Mouse (Mus musculus) liver, embryonic 13.5 days (tissue): ENCODE data around the gene Lrig1. TPM values are rescaled to one million over a fixed set of nuclear protein-coding genes. Genes with fewer than 3 reads are reported as not detected.
A peak's percentile ranks its signal among the peaks of the same experiment; 100 is the strongest.

Experiments used
- ATAC-seq: fragments of 200-750 bp; cut with Nextera tagmentation; 2 replicates; pipeline ENCODE4 v1.8.0; 2017; ENCODE audit warnings: low read depth, mild to moderate bottlenecking, moderate number of reproducible peaks, moderate library complexity
- DNase-seq: peaks from one replicate; pipeline ENCODE4 v3.0.0; 2022
- H3K27ac ChIP-seq: fragments of 300-500 bp; sonication (generic); 2 replicates; pipeline ENCODE4 v1.5.1; 2015; ENCODE audit warnings: moderate library complexity, mild to moderate bottlenecking, inconsistent platforms
- H3K27me3 ChIP-seq: fragments of 300-500 bp; sonication (generic); 2 replicates; pipeline ENCODE4 v1.6.1; 2015; ENCODE audit warnings: mild to moderate bottlenecking, inconsistent platforms
- H3K36me3 ChIP-seq: fragments of 300-500 bp; sonication (generic); 2 replicates; pipeline ENCODE4 v1.6.1; 2015; ENCODE audit warnings: mild to moderate bottlenecking, inconsistent platforms
- H3K4me1 ChIP-seq: fragments of 300-500 bp; sonication (generic); replicated peaks from 2 replicates; pipeline ENCODE4 v1.6.1; 2015; ENCODE audit warnings: inconsistent platforms
- H3K4me2 ChIP-seq: fragments of 300-500 bp; sonication (generic); 2 replicates; pipeline ENCODE4 v1.6.1; 2015; ENCODE audit warnings: inconsistent platforms, mild to moderate bottlenecking, moderate library complexity
- H3K4me3 ChIP-seq: fragments of 300-500 bp; sonication (generic); replicated peaks from 2 replicates; pipeline ENCODE4 v1.5.1; 2015; ENCODE audit warnings: mild to moderate bottlenecking, inconsistent platforms
- H3K9ac ChIP-seq: fragments of 300-500 bp; sonication (generic); 2 replicates; pipeline ENCODE4 v1.6.1; 2015; ENCODE audit warnings: mild to moderate bottlenecking, inconsistent platforms
- H3K9me3 ChIP-seq: fragments of 300-500 bp; sonication (generic); replicated peaks from 2 replicates; pipeline ENCODE4 v1.6.1; 2016; ENCODE audit warnings: inconsistent platforms
- WGBS: fragments of 180-500 bp; shearing (Covaris S2); methylation state at CpG from one replicate; pipeline ENCODE4 v1.1.7; 2015; ENCODE audit not compliant: insufficient replicate concordance; 5-methylcytosine and 5-hydroxymethylcytosine counted together
- polyA plus RNA-seq: library from polyadenylated mRNA; unstranded; fragments of >200 nt; fragmentation: Nextera tagmentation; extraction: Ambion mirVana; gene quantifications from 2 replicates; pipeline ENCODE4 v1.2.1, GENCODE M21; 2015

Lrig1 gene
- polyA plus RNA-seq, 1 experiment from 2014 or later: 1.6 TPM

- H3K9me3 ChIP-seq: no peaks in the 10 kb centered on the region
- ATAC-seq (no peak), DNase-seq (no peak)
- 67% methylated on average over 1 of the region's 1 CpGs for WGBS
- peaks cover 74% of the 10 kb centered on the region for H3K27me3 ChIP-seq
- no peaks in the 10 kb centered on the region for H3K36me3 ChIP-seq
- no peak overlapping the region for H3K4me3 ChIP-seq
- no peak overlapping the region for H3K27ac ChIP-seq
- H3K4me1 ChIP-seq: peaks cover 66% of the 10 kb centered on the region
- no peak overlapping the region; the same call in 1 of the 2 replicates for H3K4me2 ChIP-seq
- no peak overlapping the region for H3K9ac ChIP-seq
These were observed 2.5 kb downstream of the Lrig1 start for GRCm38 (mm10) chr6:94697423-94697822.

DNA sequence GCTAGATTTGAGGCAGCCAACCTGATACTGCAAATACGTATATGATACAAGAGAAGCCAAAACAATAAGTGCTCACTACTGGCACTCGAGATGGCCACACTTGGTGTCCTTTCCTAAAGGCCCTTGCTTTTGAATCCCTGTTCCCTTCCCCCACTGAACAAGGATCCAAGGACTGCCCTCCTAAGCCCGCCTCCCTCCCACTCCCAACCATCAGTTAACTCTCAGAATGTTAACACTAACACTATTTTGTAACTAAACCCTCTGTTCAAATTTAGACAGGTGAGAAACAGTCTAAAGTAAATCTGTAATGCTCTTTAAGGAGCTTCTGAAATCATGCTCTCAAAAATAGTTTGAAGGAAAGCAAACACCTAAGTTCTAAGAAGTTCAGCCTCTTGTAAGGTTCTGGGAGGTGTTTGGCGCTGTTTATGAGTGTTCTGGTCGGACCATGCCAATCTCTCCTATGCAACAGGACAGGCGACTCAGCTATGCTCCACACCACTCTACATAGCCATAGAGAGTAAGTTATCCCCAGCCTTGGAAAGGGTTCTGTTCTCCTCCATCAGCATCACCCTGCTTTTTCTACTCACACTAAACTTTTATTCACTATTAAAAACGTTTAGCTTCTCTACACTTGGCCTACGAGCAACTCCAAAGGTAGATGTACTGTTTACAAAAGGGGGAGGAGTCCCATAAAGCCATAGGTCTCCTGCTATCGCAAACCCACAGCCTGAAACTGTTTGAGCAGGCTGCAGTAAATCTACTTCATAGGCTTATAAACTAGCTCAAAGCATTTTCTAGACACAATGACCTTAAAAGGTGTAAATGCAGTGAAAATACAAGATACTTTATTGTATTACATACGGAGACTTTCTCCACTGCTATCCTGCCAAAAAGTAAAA, 3.5 kb downstream of the Lrig1 start:
- no peak overlapping the region for H3K9ac ChIP-seq
- ATAC-seq: no peak
- H3K27ac ChIP-seq: no peak overlapping the region
- no peaks in the 10 kb centered on the region for H3K9me3 ChIP-seq
- H3K27me3 ChIP-seq: peaks cover 64% of the 10 kb centered on the region
- peak overlapping the region; percentile 24; the same call in 1 of the 2 replicates for H3K4me2 ChIP-seq
- H3K4me1 ChIP-seq: peaks cover 71% of the 10 kb centered on the region
- no peak for DNase-seq
- H3K4me3 ChIP-seq: no peak overlapping the region
- 49% methylated on average over 10 of the region's 10 CpGs for WGBS
- no peaks in the 10 kb centered on the region for H3K36me3 ChIP-seq

DNA sequence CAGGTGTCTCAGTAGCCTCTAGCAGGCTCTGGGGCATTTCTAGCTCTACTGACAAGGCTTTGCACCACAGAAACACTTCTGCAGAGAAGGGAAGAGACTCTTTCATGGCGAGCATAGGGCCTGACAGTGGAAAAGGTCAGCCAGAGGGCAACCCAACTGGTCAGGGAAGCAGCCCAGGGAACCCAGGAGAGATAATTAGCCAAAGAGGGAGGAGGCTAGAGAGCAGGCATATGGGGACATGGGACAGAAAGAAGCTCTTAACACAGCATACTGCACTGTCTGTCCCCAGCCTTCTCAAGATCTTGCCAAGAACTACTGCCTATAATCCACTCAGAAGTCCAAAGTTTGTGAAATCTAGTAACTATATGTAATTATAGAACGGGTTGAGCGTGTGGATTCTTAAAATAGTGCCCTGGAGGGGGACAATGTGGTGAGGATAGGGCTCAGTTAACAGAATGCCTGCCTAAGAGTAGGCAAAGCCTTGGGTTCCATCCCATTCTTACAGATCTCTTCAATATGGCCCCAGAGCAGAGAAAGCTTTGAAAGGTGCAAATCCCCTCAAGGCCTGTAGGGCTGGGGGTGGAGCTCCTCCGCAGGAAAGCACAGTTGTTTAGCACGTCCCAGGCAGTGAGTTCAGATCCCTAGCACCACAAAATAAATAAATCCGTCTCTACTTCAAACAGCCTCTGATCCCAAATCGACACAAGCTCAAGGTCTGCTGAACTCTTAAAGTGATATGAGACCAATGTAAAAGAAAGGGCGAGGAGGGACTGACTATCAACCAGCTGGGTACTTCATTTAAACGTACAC, 4.6 kb downstream of the Lrig1 start:
- H3K4me2 ChIP-seq: no peak overlapping the region
- peaks cover 65% of the 10 kb centered on the region for H3K4me1 ChIP-seq
- H3K9ac ChIP-seq: no peak overlapping the region

DNA sequence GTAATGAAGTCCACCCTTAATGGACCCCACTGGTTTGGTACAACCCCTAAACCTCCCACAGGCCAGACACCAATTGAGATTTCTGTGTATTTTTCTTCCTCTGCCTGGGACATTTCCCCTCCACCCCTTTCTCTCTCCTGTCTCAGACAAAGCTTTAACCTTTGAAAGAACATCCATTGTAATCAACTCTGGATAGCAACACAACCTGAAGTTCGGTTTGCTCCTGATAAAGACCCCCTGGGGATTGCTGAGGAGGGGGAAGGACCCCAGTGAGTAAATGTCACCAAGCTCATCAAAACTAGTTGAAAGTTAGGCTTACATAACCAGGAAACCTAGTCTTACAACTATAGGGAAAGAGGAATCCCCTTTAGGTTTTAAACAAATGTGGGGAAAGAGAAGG, 5.5 kb downstream of the Lrig1 start:
- H3K27ac ChIP-seq: no peak overlapping the region
- no peaks in the 10 kb centered on the region for H3K9me3 ChIP-seq
- no peak overlapping the region for H3K4me3 ChIP-seq
- ATAC-seq: no peak
- WGBS: 25% methylated on average over 1 of the region's 1 CpGs
- H3K27me3 ChIP-seq: peaks cover 50% of the 10 kb centered on the region
- no peaks in the 10 kb centered on the region for H3K36me3 ChIP-seq
- peaks cover 61% of the 10 kb centered on the region for H3K4me1 ChIP-seq
- no peak for DNase-seq
- H3K4me2 ChIP-seq: no peak overlapping the region
- no peak overlapping the region for H3K9ac ChIP-seq

More for the DNA sequence above, 4.6 kb downstream of the Lrig1 start:
- Histone ChIP-seq H3K36me3 (no peaks in the 10 kb centered on the region), H3K27me3 (peaks cover 58% of the 10 kb centered on the region), H3K9me3 (no peaks in the 10 kb centered on the region), H3K4me3 (no peak overlapping the region), H3K27ac (no peak overlapping the region)
- ATAC-seq: no peak
- WGBS: 53% methylated on average over 9 of the region's 9 CpGs
- no peak for DNase-seq

DNA sequence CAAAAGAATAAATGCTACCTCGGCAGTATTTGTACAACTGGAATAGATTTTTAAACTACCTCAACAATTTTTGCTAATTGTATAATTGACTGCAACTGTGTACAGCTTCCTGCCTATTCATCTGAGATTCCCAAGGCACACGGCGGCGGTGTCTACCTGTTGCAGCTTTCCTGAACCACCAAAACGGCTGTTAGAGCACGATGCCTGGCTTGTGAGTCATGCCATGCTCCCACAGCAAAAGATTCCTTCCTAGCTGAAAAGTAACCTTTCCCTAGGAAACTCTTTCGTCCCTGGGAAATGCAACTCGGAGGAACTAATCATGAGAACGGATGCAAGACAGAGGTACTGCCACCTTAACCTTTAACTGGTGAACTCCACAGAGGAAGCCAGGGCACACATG, 6.9 kb downstream of the Lrig1 start:
- Histone ChIP-seq H3K4me2 (no peak overlapping the region), H3K27ac (no peak overlapping the region), H3K4me1 (peaks cover 60% of the 10 kb centered on the region), H3K4me3 (no peak overlapping the region), H3K9ac (no peak overlapping the region), H3K36me3 (no peaks in the 10 kb centered on the region), H3K27me3 (peaks cover 36% of the 10 kb centered on the region), H3K9me3 (no peaks in the 10 kb centered on the region)
- DNase-seq (no peak), ATAC-seq (no peak)
- 74% methylated on average over 9 of the region's 9 CpGs for WGBS

GRCm38 (mm10) chr6:94692003-94692402, 8.0 kb downstream of the Lrig1 start:
- H3K4me3 ChIP-seq: no peak overlapping the region
- WGBS: 62% methylated on average over 2 of the region's 2 CpGs
- no peak for DNase-seq
- H3K4me2 ChIP-seq: no peak overlapping the region
- H3K9me3 ChIP-seq: no peaks in the 10 kb centered on the region
- H3K27ac ChIP-seq: no peak overlapping the region
- ATAC-seq: no peak
- H3K36me3 ChIP-seq: no peaks in the 10 kb centered on the region
- H3K4me1 ChIP-seq: peaks cover 60% of the 10 kb centered on the region
- H3K27me3 ChIP-seq: peaks cover 27% of the 10 kb centered on the region
- H3K9ac ChIP-seq: no peak overlapping the region

- peaks cover 64% of the 10 kb centered on the region for H3K4me1 ChIP-seq
- WGBS: 38% methylated on average over 7 of the region's 7 CpGs
- H3K9ac ChIP-seq: no peak overlapping the region
- DNase-seq (no peak), ATAC-seq (no peak)
- H3K4me3 ChIP-seq: no peak overlapping the region
- no peak overlapping the region for H3K4me2 ChIP-seq
- H3K27me3 ChIP-seq: peaks cover 11% of the 10 kb centered on the region
- H3K9me3 ChIP-seq: no peaks in the 10 kb centered on the region
- H3K27ac ChIP-seq: no peak overlapping the region
- no peaks in the 10 kb centered on the region for H3K36me3 ChIP-seq
These were observed 9.7 kb downstream of the Lrig1 start for GRCm38 (mm10) chr6:94690247-94690646.

DNA sequence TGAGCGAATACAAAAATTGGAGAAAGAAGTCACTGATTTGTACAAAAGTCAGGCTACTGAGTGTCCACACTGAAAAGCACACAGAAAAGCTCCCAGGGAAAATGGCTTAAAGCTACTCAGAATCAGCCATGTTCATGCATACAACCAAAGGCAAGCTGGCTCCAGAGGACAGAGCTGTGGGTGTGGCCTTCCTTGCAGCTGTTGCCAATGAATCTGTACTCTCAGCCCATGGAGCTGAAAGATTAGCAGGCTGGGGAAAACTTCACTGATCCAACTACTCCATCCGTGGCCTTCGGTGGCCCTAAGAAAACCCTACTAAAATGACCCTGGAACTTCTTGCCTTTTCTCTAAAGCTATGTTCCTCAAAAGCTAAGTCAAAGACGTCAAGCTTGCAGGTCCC, 11.2 kb downstream of the Lrig1 start:
- Histone ChIP-seq H3K27ac (no peak overlapping the region), H3K9me3 (no peaks in the 10 kb centered on the region), H3K27me3 (peaks cover 7% of the 10 kb centered on the region; the same call in 1 of the 2 replicates), H3K4me1 (peaks cover 73% of the 10 kb centered on the region), H3K4me3 (no peak overlapping the region), H3K4me2 (no peak overlapping the region), H3K9ac (no peak overlapping the region), H3K36me3 (no peaks in the 10 kb centered on the region)
- DNase-seq (no peak), ATAC-seq (no peak)
- WGBS: 58% methylated on average over 4 of the region's 4 CpGs

GRCm38 (mm10) chr6:94686048-94686447, 13.9 kb downstream of the Lrig1 start:
- Histone ChIP-seq H3K9me3 (no peaks in the 10 kb centered on the region), H3K27me3 (peaks cover 8% of the 10 kb centered on the region; the same call in 1 of the 2 replicates), H3K4me1 (peaks cover 79% of the 10 kb centered on the region), H3K4me2 (peak overlapping the region; percentile 10; the same call in 1 of the 2 replicates), H3K36me3 (no peaks in the 10 kb centered on the region), H3K4me3 (no peak overlapping the region), H3K9ac (no peak overlapping the region), H3K27ac (no peak overlapping the region; the same call in 1 of the 2 replicates)
- 30% methylated on average over 6 of the region's 6 CpGs for WGBS
- DNase-seq (peak; percentile 38), ATAC-seq (peak; percentile 81)

DNA sequence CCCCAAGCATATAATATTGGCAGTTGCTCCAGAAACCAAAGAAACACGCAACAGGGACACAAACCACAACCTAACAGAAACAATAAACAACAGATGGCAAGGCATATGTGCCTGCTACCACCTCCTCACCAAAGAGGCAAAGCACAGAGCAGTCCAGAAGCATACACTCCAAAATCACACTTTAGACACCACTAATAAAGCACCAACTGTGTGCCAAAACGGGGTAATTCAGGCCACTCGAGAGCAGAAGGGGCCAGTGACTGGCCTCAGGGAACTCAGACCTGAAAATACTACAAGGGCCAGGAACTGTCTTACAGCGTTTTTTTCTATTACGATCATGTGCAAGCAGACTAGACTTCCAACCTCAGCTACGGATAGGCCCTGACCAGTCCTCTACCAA, 14.3 kb downstream of the Lrig1 start:
- DNase-seq (no peak), ATAC-seq (no peak)
- peak overlapping the region; percentile 19; the same call in 1 of the 2 replicates for H3K4me2 ChIP-seq
- H3K27ac ChIP-seq: peak overlapping the region; percentile 58
- peaks cover 6% of the 10 kb centered on the region; the same call in 1 of the 2 replicates for H3K27me3 ChIP-seq
- 65% methylated on average over 6 of the region's 6 CpGs for WGBS
- H3K4me1 ChIP-seq: peaks cover 81% of the 10 kb centered on the region
- no peaks in the 10 kb centered on the region for H3K9me3 ChIP-seq
- no peaks in the 10 kb centered on the region for H3K36me3 ChIP-seq
- H3K4me3 ChIP-seq: no peak overlapping the region
- H3K9ac ChIP-seq: no peak overlapping the region

DNA sequence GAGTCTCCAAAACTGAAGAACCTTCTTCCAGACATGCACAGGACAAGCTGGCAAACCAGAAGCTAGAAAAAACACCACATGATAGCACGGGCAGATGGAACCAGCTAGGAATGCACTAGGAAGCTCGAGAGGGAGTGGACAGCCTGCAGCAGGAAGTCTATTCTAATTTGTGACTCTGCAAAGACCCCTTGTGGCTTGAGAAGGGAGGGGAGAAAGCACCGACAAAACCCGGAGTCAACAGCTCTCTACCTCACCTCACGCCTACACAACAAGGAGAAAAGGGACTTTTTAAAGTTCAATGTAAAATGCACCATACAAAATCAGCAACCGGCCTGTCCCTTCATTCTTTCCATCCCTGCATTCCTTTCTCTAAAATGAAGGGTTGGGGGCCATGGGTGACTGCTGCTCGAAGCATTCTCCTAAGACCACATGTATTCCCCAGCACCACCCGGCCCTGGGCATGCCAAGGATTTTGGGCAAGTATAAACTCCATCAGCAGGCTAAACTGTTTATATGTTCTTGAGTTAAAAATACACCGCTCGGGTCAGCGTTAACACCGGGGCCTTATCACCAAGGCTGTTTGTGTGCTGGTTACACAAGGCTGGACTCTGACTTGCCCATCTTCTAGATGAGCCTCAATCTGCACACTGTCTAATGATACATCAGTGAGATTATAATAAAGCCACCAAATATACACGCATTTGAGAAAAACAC, 15.0 kb downstream of the Lrig1 start:
- Histone ChIP-seq H3K9ac (no peak overlapping the region), H3K9me3 (no peaks in the 10 kb centered on the region), H3K27me3 (peaks cover 6% of the 10 kb centered on the region; the same call in 1 of the 2 replicates), H3K4me1 (peaks cover 77% of the 10 kb centered on the region), H3K4me3 (no peak overlapping the region), H3K27ac (0 out of 2 replicates have a peak overlapping the region, but pooled peaks have one; percentile 58), H3K36me3 (no peaks in the 10 kb centered on the region), H3K4me2 (no peak overlapping the region)
- ATAC-seq (no peak; the same call in 1 of the 2 replicates), DNase-seq (no peak)
- 41% methylated on average over 13 of the region's 13 CpGs for WGBS
